ENCODE assay signal across 10 mouse cellular contexts in the genomic region with DNA sequence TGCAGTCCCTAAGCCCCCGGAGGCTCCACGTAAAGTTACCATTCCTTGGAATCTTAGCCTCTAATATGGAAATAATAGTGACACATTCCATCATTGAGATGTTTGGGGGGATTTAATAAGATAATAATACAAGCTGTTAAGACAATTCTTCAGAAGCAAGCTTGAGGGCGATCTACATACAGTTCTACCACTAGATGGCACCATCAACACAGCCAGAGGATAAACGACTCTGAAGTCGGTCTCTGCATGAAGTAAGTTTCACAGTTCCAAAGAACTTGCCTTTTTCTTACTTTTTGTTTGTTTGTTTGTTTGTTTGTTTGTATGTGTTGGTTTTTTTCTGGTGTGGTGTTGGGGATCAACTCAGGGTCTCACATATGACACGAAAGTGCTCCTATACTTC. TPM values are rescaled to one million over a fixed set of nuclear protein-coding genes. Genes with fewer than 3 reads are reported as not detected.
DNase-seq lines count a peak whose midpoint lies in the region; ATAC-seq and TF ChIP-seq lines count a peak whose summit lies in the region.
"Had no signal": no experiment of that assay in that cellular context is flagged by ENCODE, and none has a peak within 500 bp of the region (broad histone marks: within the 10 kb centered on the region; RNA-seq: fewer than 3 reads in every experiment).

No protein-coding gene starts in this region.

- peaks cover 6% of the 10 kb centered on the region for H3K4me1 ChIP-seq in heart, embryonic 11.5 days (ENCODE audit: control insufficient read depth, insufficient read depth, low read length)
- H3K4me1 ChIP-seq in lung, embryonic 14.5 days (ENCODE audit: insufficient read depth): no peaks in the 10 kb centered on the region

- no peak for ATAC-seq in heart, embryonic 11.5 days (replicated peaks; ENCODE audit: insufficient number of reproducible peaks, low FRiP score, low TSS enrichment)
- no peak for ATAC-seq in lung, embryonic 14.5 days (ENCODE audit: insufficient read depth)

- H3K4me3 ChIP-seq in heart, embryonic 11.5 days (ENCODE audit: low read depth, low read length): no peak overlapping the region
- H3K4me3 ChIP-seq in lung, embryonic 14.5 days (ENCODE audit: low read depth, low read length): no peak overlapping the region
- H3K4me3 ChIP-seq: embryonic facial prominence, embryonic 12.5 days had no signal

- 8% methylated on average over 6 of the region's 6 CpGs for WGBS in heart, embryonic 11.5 days (ENCODE audit: insufficient replicate concordance)
- WGBS in lung, embryonic 14.5 days: 10% methylated on average over 6 of the region's 6 CpGs

- H3K36me3 ChIP-seq in heart, embryonic 11.5 days (ENCODE audit: control insufficient read depth, insufficient read depth, low read length): no peaks in the 10 kb centered on the region
- no peaks in the 10 kb centered on the region for H3K36me3 ChIP-seq in lung, embryonic 14.5 days (ENCODE audit: insufficient read depth)
- H3K36me3 ChIP-seq: embryonic facial prominence, embryonic 12.5 days had no signal

- H3K9ac ChIP-seq in heart, embryonic 11.5 days (ENCODE audit: low read depth, low read length): no peak overlapping the region
- no peak overlapping the region for H3K9ac ChIP-seq in lung, embryonic 14.5 days
- H3K9ac ChIP-seq: embryonic facial prominence, embryonic 12.5 days had no signal

- peak; percentile 93 for TF ChIP-seq CTCF in lung, embryonic 14.5 days (IDR thresholded peaks at IDR 0.05; ENCODE audit: low read depth)

- peak; percentile 13 to 57 for DNase-seq in heart, adult 18-20 months
- peak; percentile 9 to 25 for DNase-seq in right cerebral cortex, adult 2 months (ENCODE audit: low spot score in 2 of 2)
- no peak for DNase-seq in right cerebral cortex, postnatal 4 days
- peak; percentile 53 to 76 for DNase-seq in cerebellum, postnatal 10 days
- peak; percentile 95 for DNase-seq in lung, embryonic 14.5 days
- DNase-seq in urinary bladder, adult 18-20 months (ENCODE audit: low spot score in 2 of 2): no peak
- DNase-seq in spleen, postnatal 14 days (ENCODE audit: low spot score in 2 of 2): no peak

- no peak overlapping the region for H3K27ac ChIP-seq in heart, embryonic 11.5 days (ENCODE audit: low read depth, low read length)
- no peak overlapping the region for H3K27ac ChIP-seq in lung, embryonic 14.5 days (ENCODE audit: low read depth)
- H3K27ac ChIP-seq: embryonic facial prominence, embryonic 12.5 days had no signal

- peaks cover 14% of the 10 kb centered on the region for H3K27me3 ChIP-seq in heart, embryonic 11.5 days (ENCODE audit: control insufficient read depth, insufficient read depth, low read length)
- no peaks in the 10 kb centered on the region for H3K27me3 ChIP-seq in lung, embryonic 14.5 days (ENCODE audit: insufficient read depth, low read length)
- H3K27me3 ChIP-seq: embryonic facial prominence, embryonic 12.5 days had no signal

- H3K4me2 ChIP-seq in heart, embryonic 11.5 days: no peak overlapping the region
- H3K4me2 ChIP-seq in lung, embryonic 14.5 days: no peak overlapping the region
- H3K4me2 ChIP-seq: embryonic facial prominence, embryonic 12.5 days had no signal

- no peaks in the 10 kb centered on the region for H3K9me3 ChIP-seq in heart, embryonic 11.5 days (replicated peaks; ENCODE audit: control insufficient read depth, low read length)
- no peaks in the 10 kb centered on the region for H3K9me3 ChIP-seq in lung, embryonic 14.5 days (ENCODE audit: low read depth, low read length)
- H3K9me3 ChIP-seq: embryonic facial prominence, embryonic 12.5 days had no signal

RNA-seq across cellular contexts. Expression of a gene that starts 10.4 kb away (rescaled TPM):
- not detected for total RNA-seq in heart, adult 18-20 months (2021)
- not detected in 2 replicates for polyA plus RNA-seq in heart, embryonic 11.5 days (2014; fragmentation: Nextera tagmentation; extraction: Ambion mirVana)
- polyA plus RNA-seq in lung, embryonic 14.5 days (2014; fragmentation: Nextera tagmentation; extraction: Ambion mirVana): not detected in 2 replicates
- polyA plus RNA-seq: liver, embryonic 16.5 days had no signal

RNA-seq across cellular contexts. Expression of a gene that starts 31.1 kb away (rescaled TPM):
- 10 to 100 TPM; 17.8 to 24.3 TPM for total RNA-seq in heart, adult 18-20 months (2021)
- 33.1 and 35.9 TPM in 2 replicates for polyA plus RNA-seq in heart, embryonic 11.5 days (2014; fragmentation: Nextera tagmentation; extraction: Ambion mirVana)
- polyA plus RNA-seq in lung, embryonic 14.5 days (2014; fragmentation: Nextera tagmentation; extraction: Ambion mirVana): 35.4 and 43.6 TPM in 2 replicates

RNA-seq across cellular contexts. Expression of a gene that starts 31.7 kb away (rescaled TPM):
- 10 to 100 TPM; 15.8 to 17.2 TPM for total RNA-seq in heart, adult 18-20 months (2021)
- polyA plus RNA-seq in heart, embryonic 11.5 days (2014; fragmentation: Nextera tagmentation; extraction: Ambion mirVana): 34.7 and 65.9 TPM in 2 replicates
- polyA plus RNA-seq in lung, embryonic 14.5 days (2014; fragmentation: Nextera tagmentation; extraction: Ambion mirVana): 6.3 and 6.4 TPM in 2 replicates

Comparison
In these comparisons a context has a peak if more than half of its experiments do, and no peak if none do; other contexts are left out.
1. DNase-seq: peak in heart, adult 18-20 months (2 of 2), right cerebral cortex, adult 2 months (2 of 2), cerebellum, postnatal 10 days (2 of 2) and lung, embryonic 14.5 days (single experiment); none in right cerebral cortex, postnatal 4 days (single experiment), urinary bladder, adult 18-20 months (0 of 2) and spleen, postnatal 14 days (0 of 2).